Mouse (Mus musculus) erythroblast, embryonic 14.5 days (primary cell): Measurements from ENCODE around the gene Cd79a.

Source experiments
- GATA1 ChIP-seq: IDR thresholded peaks from 2 replicates; pipeline ENCODE4 v1.6.1; 2012; ENCODE audit warnings: low read length, inconsistent platforms, mixed read lengths
- TAL1 ChIP-seq: IDR thresholded peaks from 3 replicates; pipeline ENCODE4 v1.6.1; 2012; ENCODE audit warnings: low read length, inconsistent platforms, mixed read lengths

GRCm38 (mm10) chr7:24892125-24892583, 5.0 kb upstream of the Cd79a start:
- TF ChIP-seq GATA1 (no peak), TAL1 (no peak)
